Mouse (Mus musculus): ENCODE data around the gene Clstn2. TPM values are rescaled to one million over a fixed set of nuclear protein-coding genes. Genes with fewer than 3 reads are reported as not detected.

Gene Clstn2
- polyA plus RNA-seq, 1 experiment, result 1.9 TPM

GRCm38 (mm10) chr9:97992131-97992530 lies 40.9 kb downstream of the Clstn2 start:
- no peak for DNase-seq
- Histone ChIP-seq H3K27ac (ENCODE audit: insufficient read depth, low read depth, low read length) (no peak overlapping the region), H3K36me3 (ENCODE audit: control insufficient read depth, insufficient read depth, low read length) (no peaks in the 10 kb centered on the region), H3K27me3 (replicated peaks; ENCODE audit: control insufficient read depth, insufficient read depth, low read length) (no peaks in the 10 kb centered on the region), H3K4me1 (ENCODE audit: control insufficient read depth, insufficient read depth, low read length) (no peaks in the 10 kb centered on the region), H3K4me3 (ENCODE audit: insufficient read depth, low read depth, low read length) (no peak overlapping the region)
- TF ChIP-seq POLR2A (IDR thresholded peaks at IDR 0.05; ENCODE audit: low read depth, low read length), result no peak
- no peak for TF ChIP-seq CTCF (conservative IDR thresholded peaks at IDR 0.05; ENCODE audit: insufficient read depth, insufficient read length, low read depth, low read length)
- 74% methylated on average over 4 of the region's 4 CpGs for WGBS

GRCm38 (mm10) chr9:97977339-97977738 lies 55.6 kb downstream of the Clstn2 start:
- H3K36me3 ChIP-seq (ENCODE audit: control insufficient read depth, insufficient read depth, low read length), result no peaks in the 10 kb centered on the region
- WGBS, result 82% methylated on average over 3 of the region's 3 CpGs
- no peak overlapping the region for H3K4me3 ChIP-seq (ENCODE audit: insufficient read depth, low read depth, low read length)
- TF ChIP-seq POLR2A (IDR thresholded peaks at IDR 0.05; ENCODE audit: low read depth, low read length), result no peak
- TF ChIP-seq CTCF (conservative IDR thresholded peaks at IDR 0.05; ENCODE audit: insufficient read depth, insufficient read length, low read depth, low read length), result no peak
- H3K27me3 ChIP-seq (replicated peaks; ENCODE audit: control insufficient read depth, insufficient read depth, low read length), result no peaks in the 10 kb centered on the region
- no peaks in the 10 kb centered on the region for H3K4me1 ChIP-seq (ENCODE audit: control insufficient read depth, insufficient read depth, low read length)
- DNase-seq, result no peak
- no peak overlapping the region for H3K27ac ChIP-seq (ENCODE audit: insufficient read depth, low read depth, low read length)

GRCm38 (mm10) chr9:97974801-97975347 lies 58.1 kb downstream of the Clstn2 start:
- Histone ChIP-seq H3K4me1 (ENCODE audit: control insufficient read depth, insufficient read depth, low read length) (no peaks in the 10 kb centered on the region), H3K4me3 (ENCODE audit: insufficient read depth, low read depth, low read length) (no peak overlapping the region), H3K36me3 (ENCODE audit: control insufficient read depth, insufficient read depth, low read length) (no peaks in the 10 kb centered on the region), H3K27me3 (replicated peaks; ENCODE audit: control insufficient read depth, insufficient read depth, low read length) (no peaks in the 10 kb centered on the region), H3K27ac (ENCODE audit: insufficient read depth, low read depth, low read length) (no peak overlapping the region)
- WGBS, result 60% methylated on average over 13 of the region's 13 CpGs
- no peak for DNase-seq
- TF ChIP-seq POLR2A (IDR thresholded peaks at IDR 0.05; ENCODE audit: low read depth, low read length) (no peak), CTCF (conservative IDR thresholded peaks at IDR 0.05; ENCODE audit: insufficient read depth, insufficient read length, low read depth, low read length) (no peak)

- Histone ChIP-seq H3K27me3 (replicated peaks; ENCODE audit: control insufficient read depth, insufficient read depth, low read length) (no peaks in the 10 kb centered on the region), H3K27ac (ENCODE audit: insufficient read depth, low read depth, low read length) (no peak overlapping the region), H3K4me3 (ENCODE audit: insufficient read depth, low read depth, low read length) (no peak overlapping the region), H3K36me3 (ENCODE audit: control insufficient read depth, insufficient read depth, low read length) (no peaks in the 10 kb centered on the region), H3K4me1 (ENCODE audit: control insufficient read depth, insufficient read depth, low read length) (no peaks in the 10 kb centered on the region)
- 87% methylated on average over 4 of the region's 4 CpGs for WGBS
- TF ChIP-seq CTCF (conservative IDR thresholded peaks at IDR 0.05; ENCODE audit: insufficient read depth, insufficient read length, low read depth, low read length), result no peak
- no peak for TF ChIP-seq POLR2A (IDR thresholded peaks at IDR 0.05; ENCODE audit: low read depth, low read length)
- no peak for DNase-seq
Measured at GRCm38 (mm10) chr9:97966691-97967090, 66.3 kb downstream of the Clstn2 start.

GRCm38 (mm10) chr9:97957508-97957907 lies 75.5 kb downstream of the Clstn2 start:
- 78% methylated on average over 8 of the region's 8 CpGs for WGBS
- no peaks in the 10 kb centered on the region for H3K27me3 ChIP-seq (replicated peaks; ENCODE audit: control insufficient read depth, insufficient read depth, low read length)
- no peak for DNase-seq
- H3K4me3 ChIP-seq (ENCODE audit: insufficient read depth, low read depth, low read length), result no peak overlapping the region
- TF ChIP-seq POLR2A (IDR thresholded peaks at IDR 0.05; ENCODE audit: low read depth, low read length), result no peak
- TF ChIP-seq CTCF (conservative IDR thresholded peaks at IDR 0.05; ENCODE audit: insufficient read depth, insufficient read length, low read depth, low read length), result no peak
- no peaks in the 10 kb centered on the region for H3K4me1 ChIP-seq (ENCODE audit: control insufficient read depth, insufficient read depth, low read length)
- no peaks in the 10 kb centered on the region for H3K36me3 ChIP-seq (ENCODE audit: control insufficient read depth, insufficient read depth, low read length)
- H3K27ac ChIP-seq (ENCODE audit: insufficient read depth, low read depth, low read length), result no peak overlapping the region

GRCm38 (mm10) chr9:97956407-97957106 lies 76.4 kb downstream of the Clstn2 start:
- peak; percentile 11 for DNase-seq

GRCm38 (mm10) chr9:97953746-97954359 lies 79.1 kb downstream of the Clstn2 start:
- H3K27ac ChIP-seq (ENCODE audit: insufficient read depth, low read depth, low read length), result no peak overlapping the region

More at GRCm38 (mm10) chr9:97956407-97957106, 76.4 kb downstream of the Clstn2 start:
- WGBS, result 74% methylated on average over 4 of the region's 4 CpGs
- H3K27ac ChIP-seq (ENCODE audit: insufficient read depth, low read depth, low read length), result no peak overlapping the region
- H3K4me3 ChIP-seq (ENCODE audit: insufficient read depth, low read depth, low read length), result no peak overlapping the region
- no peak for TF ChIP-seq POLR2A (IDR thresholded peaks at IDR 0.05; ENCODE audit: low read depth, low read length)
- no peak for TF ChIP-seq CTCF (conservative IDR thresholded peaks at IDR 0.05; ENCODE audit: insufficient read depth, insufficient read length, low read depth, low read length)
- H3K4me1 ChIP-seq (ENCODE audit: control insufficient read depth, insufficient read depth, low read length), result no peaks in the 10 kb centered on the region
- no peaks in the 10 kb centered on the region for H3K36me3 ChIP-seq (ENCODE audit: control insufficient read depth, insufficient read depth, low read length)
- no peaks in the 10 kb centered on the region for H3K27me3 ChIP-seq (replicated peaks; ENCODE audit: control insufficient read depth, insufficient read depth, low read length)

More at GRCm38 (mm10) chr9:97953746-97954359, 79.1 kb downstream of the Clstn2 start:
- Histone ChIP-seq H3K4me3 (ENCODE audit: insufficient read depth, low read depth, low read length) (no peak overlapping the region), H3K4me1 (ENCODE audit: control insufficient read depth, insufficient read depth, low read length) (no peaks in the 10 kb centered on the region), H3K36me3 (ENCODE audit: control insufficient read depth, insufficient read depth, low read length) (no peaks in the 10 kb centered on the region), H3K27me3 (replicated peaks; ENCODE audit: control insufficient read depth, insufficient read depth, low read length) (no peaks in the 10 kb centered on the region)
- TF ChIP-seq POLR2A (IDR thresholded peaks at IDR 0.05; ENCODE audit: low read depth, low read length) (no peak), CTCF (conservative IDR thresholded peaks at IDR 0.05; ENCODE audit: insufficient read depth, insufficient read length, low read depth, low read length) (no peak)
- DNase-seq, result no peak
- 79% methylated on average over 8 of the region's 8 CpGs for WGBS
